Mouse (Mus musculus): ENCODE results near the gene Uox. TPM values are rescaled to one million over a fixed set of nuclear protein-coding genes. Genes with fewer than 3 reads are reported as not detected.

Gene Uox
- total and polyA plus RNA-seq, 2 experiments from 2014 or later, result 0.10 to 4.5 TPM

GRCm38 (mm10) chr3:146649311-146649894 lies 79.2 kb downstream of the Uox start:
- Histone ChIP-seq H3K27me3 (ENCODE audit: control insufficient read depth, insufficient read depth, low read length) (no peaks in the 10 kb centered on the region), H3K9ac (replicated peaks; ENCODE audit: low read depth, low read length) (no peak overlapping the region), H3K9me3 (replicated peaks; ENCODE audit: control insufficient read depth, low read length) (no peaks in the 10 kb centered on the region), H3K4me1 (ENCODE audit: control insufficient read depth, insufficient read depth) (no peaks in the 10 kb centered on the region), H3K36me3 (replicated peaks; ENCODE audit: control insufficient read depth, insufficient read depth, low read length) (no peaks in the 10 kb centered on the region), H3K4me3 (ENCODE audit: low read depth, low read length) (no peak overlapping the region), H3K27ac (ENCODE audit: low read depth) (no peak overlapping the region), H3K4me2 (ENCODE audit: low read depth, low read length) (no peak overlapping the region)
- ATAC-seq (ENCODE audit: insufficient read depth, low read depth), result no peak
- TF ChIP-seq CTCF (IDR thresholded peaks at IDR 0.05; ENCODE audit: low read depth) (no peak), EP300 (IDR thresholded peaks at IDR 0.05; ENCODE audit: low read depth) (no peak)
- no peak for DNase-seq (ENCODE audit: low spot score)
- 73% methylated on average over 10 of the region's 10 CpGs for WGBS

GRCm38 (mm10) chr3:146650716-146651115 lies 80.5 kb downstream of the Uox start:
- no peak overlapping the region for H3K27ac ChIP-seq (ENCODE audit: low read depth)
- WGBS, result 88% methylated on average over 10 of the region's 10 CpGs
- H3K4me2 ChIP-seq (ENCODE audit: low read depth, low read length), result no peak overlapping the region
- DNase-seq (ENCODE audit: low spot score), result no peak
- no peak for TF ChIP-seq EP300 (IDR thresholded peaks at IDR 0.05; ENCODE audit: low read depth)
- TF ChIP-seq CTCF (IDR thresholded peaks at IDR 0.05; ENCODE audit: low read depth), result no peak
- H3K4me1 ChIP-seq (ENCODE audit: control insufficient read depth, insufficient read depth), result no peaks in the 10 kb centered on the region
- no peaks in the 10 kb centered on the region for H3K27me3 ChIP-seq (ENCODE audit: control insufficient read depth, insufficient read depth, low read length)
- no peak overlapping the region for H3K9ac ChIP-seq (replicated peaks; ENCODE audit: low read depth, low read length)
- no peaks in the 10 kb centered on the region for H3K36me3 ChIP-seq (replicated peaks; ENCODE audit: control insufficient read depth, insufficient read depth, low read length)
- H3K4me3 ChIP-seq (ENCODE audit: low read depth, low read length), result no peak overlapping the region
- ATAC-seq (ENCODE audit: insufficient read depth, low read depth), result no peak
- no peaks in the 10 kb centered on the region for H3K9me3 ChIP-seq (replicated peaks; ENCODE audit: control insufficient read depth, low read length)

GRCm38 (mm10) chr3:146651217-146651616 lies 81.0 kb downstream of the Uox start, which contains the start of gene 4930503B20Rik:
Gene 4930503B20Rik (minus strand): TSS chr3:146651317.
- Histone ChIP-seq H3K27me3 (ENCODE audit: control insufficient read depth, insufficient read depth, low read length) (no peaks in the 10 kb centered on the region), H3K36me3 (replicated peaks; ENCODE audit: control insufficient read depth, insufficient read depth, low read length) (no peaks in the 10 kb centered on the region), H3K27ac (ENCODE audit: low read depth) (no peak within 1 kb of the TSS), H3K4me1 (ENCODE audit: control insufficient read depth, insufficient read depth) (no peaks in the 10 kb centered on the region), H3K4me3 (ENCODE audit: low read depth, low read length) (no peak within 1 kb of the TSS), H3K9me3 (replicated peaks; ENCODE audit: control insufficient read depth, low read length) (no peaks in the 10 kb centered on the region), H3K4me2 (ENCODE audit: low read depth, low read length) (no peak within 1 kb of the TSS), H3K9ac (replicated peaks; ENCODE audit: low read depth, low read length) (no peak within 1 kb of the TSS)
- WGBS, result 60% methylated on average over 3 of the region's 3 CpGs
- ATAC-seq (ENCODE audit: insufficient read depth, low read depth), result no peak
- TF ChIP-seq CTCF (IDR thresholded peaks at IDR 0.05; ENCODE audit: low read depth) (no peak), EP300 (IDR thresholded peaks at IDR 0.05; ENCODE audit: low read depth) (no peak)
- DNase-seq (ENCODE audit: low spot score), result no peak

DNA sequence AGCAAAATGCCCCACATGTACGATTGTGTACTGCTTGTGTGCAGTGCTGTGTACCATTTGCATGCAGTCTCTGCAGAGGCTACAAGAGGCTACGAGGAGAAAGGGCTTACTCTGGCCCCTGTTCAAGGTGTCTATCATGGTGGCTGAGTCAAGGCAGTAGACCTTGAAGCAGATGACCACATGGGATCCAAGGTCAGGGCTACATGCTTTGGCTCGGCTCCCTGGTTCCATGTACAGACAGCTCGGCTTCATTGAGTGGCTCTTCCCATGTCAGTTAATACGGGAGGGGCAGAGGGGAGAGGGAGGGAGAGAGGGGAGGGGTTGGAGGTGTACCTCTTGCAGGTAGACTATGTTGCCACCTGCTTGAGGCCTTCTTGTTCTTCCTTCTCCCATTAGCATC lies 82.2 kb downstream of the Uox start:
- Histone ChIP-seq H3K27ac (ENCODE audit: low read depth) (no peak overlapping the region), H3K9ac (replicated peaks; ENCODE audit: low read depth, low read length) (no peak overlapping the region), H3K4me3 (ENCODE audit: low read depth, low read length) (no peak overlapping the region), H3K27me3 (ENCODE audit: control insufficient read depth, insufficient read depth, low read length) (no peaks in the 10 kb centered on the region), H3K4me1 (ENCODE audit: control insufficient read depth, insufficient read depth) (no peaks in the 10 kb centered on the region), H3K4me2 (ENCODE audit: low read depth, low read length) (no peak overlapping the region), H3K9me3 (replicated peaks; ENCODE audit: control insufficient read depth, low read length) (no peaks in the 10 kb centered on the region), H3K36me3 (replicated peaks; ENCODE audit: control insufficient read depth, insufficient read depth, low read length) (no peaks in the 10 kb centered on the region)
- TF ChIP-seq EP300 (IDR thresholded peaks at IDR 0.05; ENCODE audit: low read depth) (no peak), CTCF (IDR thresholded peaks at IDR 0.05; ENCODE audit: low read depth) (no peak)
- ATAC-seq (ENCODE audit: insufficient read depth, low read depth) (no peak), DNase-seq (ENCODE audit: low spot score) (no peak)
- WGBS, result 84% methylated on average over 5 of the region's 5 CpGs

- Histone ChIP-seq H3K4me3 (ENCODE audit: low read depth, low read length) (no peak overlapping the region), H3K36me3 (replicated peaks; ENCODE audit: control insufficient read depth, insufficient read depth, low read length) (no peaks in the 10 kb centered on the region), H3K9me3 (replicated peaks; ENCODE audit: control insufficient read depth, low read length) (no peaks in the 10 kb centered on the region), H3K27ac (ENCODE audit: low read depth) (no peak overlapping the region), H3K4me2 (ENCODE audit: low read depth, low read length) (no peak overlapping the region), H3K4me1 (ENCODE audit: control insufficient read depth, insufficient read depth) (no peaks in the 10 kb centered on the region), H3K27me3 (ENCODE audit: control insufficient read depth, insufficient read depth, low read length) (no peaks in the 10 kb centered on the region), H3K9ac (replicated peaks; ENCODE audit: low read depth, low read length) (no peak overlapping the region)
- TF ChIP-seq EP300 (IDR thresholded peaks at IDR 0.05; ENCODE audit: low read depth) (no peak), CTCF (IDR thresholded peaks at IDR 0.05; ENCODE audit: low read depth) (no peak)
- WGBS, result 19% methylated on average over 6 of the region's 6 CpGs
- ATAC-seq (ENCODE audit: insufficient read depth, low read depth) (no peak), DNase-seq (ENCODE audit: low spot score) (no peak)
Measured at GRCm38 (mm10) chr3:146653692-146654091, 83.5 kb downstream of the Uox start.

- Histone ChIP-seq H3K4me1 (ENCODE audit: control insufficient read depth, insufficient read depth) (no peaks in the 10 kb centered on the region), H3K27me3 (ENCODE audit: control insufficient read depth, insufficient read depth, low read length) (no peaks in the 10 kb centered on the region), H3K4me3 (ENCODE audit: low read depth, low read length) (no peak overlapping the region), H3K4me2 (ENCODE audit: low read depth, low read length) (no peak overlapping the region), H3K27ac (ENCODE audit: low read depth) (no peak overlapping the region), H3K9ac (replicated peaks; ENCODE audit: low read depth, low read length) (no peak overlapping the region), H3K36me3 (replicated peaks; ENCODE audit: control insufficient read depth, insufficient read depth, low read length) (no peaks in the 10 kb centered on the region), H3K9me3 (replicated peaks; ENCODE audit: control insufficient read depth, low read length) (no peaks in the 10 kb centered on the region)
- WGBS, result 47% methylated on average over 2 of the region's 2 CpGs
- no peak for TF ChIP-seq EP300 (IDR thresholded peaks at IDR 0.05; ENCODE audit: low read depth)
- ATAC-seq (ENCODE audit: insufficient read depth, low read depth), result no peak
- DNase-seq (ENCODE audit: low spot score), result peak; percentile 51
Measured at GRCm38 (mm10) chr3:146655111-146655577, 84.9 kb downstream of the Uox start.
